Mouse (Mus musculus) kidney, adult 2 months (tissue): ENCODE measurements around the gene Ccdc65.

ENCODE experiments used
- CTCF ChIP-seq: fragments of 200-500 bp; conservative IDR thresholded peaks from 2 replicates; pipeline ENCODE4 v1.5.1; 2011; ENCODE audit warnings: low read depth, mild to moderate bottlenecking, control low read depth, low read length, moderate library complexity, mixed read lengths; ENCODE audit not compliant: insufficient read depth, insufficient read length
- POLR2A ChIP-seq: fragments of 200-500 bp; IDR thresholded peaks from one replicate; pipeline ENCODE4 v1.6.1; 2011; ENCODE audit warnings: low read depth, low read length, control low read depth

GRCm38 (mm10) chr15:98674994-98675545 is 32.9 kb upstream of the Ccdc65 start:
- no peak for TF ChIP-seq POLR2A
- TF ChIP-seq CTCF: no peak
